Mouse (Mus musculus): ENCODE measurements around the gene Oat.
A peak's percentile ranks its signal among the peaks of the same experiment; 100 is the strongest.

Gene Oat

GRCm38 (mm10) chr7:132576116-132576650 lies at the start of gene Oat:
Gene Oat (minus strand): TSS chr7:132576398.
- peak; percentile 96 for DNase-seq (ENCODE audit: low read depth, low spot score)

GRCm38 (mm10) chr7:132624161-132624560 lies 48.0 kb upstream of the Oat start:
- no peak for DNase-seq (ENCODE audit: low read depth, low spot score)

GRCm38 (mm10) chr7:132619975-132620918 lies 44.0 kb upstream of the Oat start:
- DNase-seq (ENCODE audit: low read depth, low spot score) = no peak

GRCm38 (mm10) chr7:132619549-132619948 lies 43.4 kb upstream of the Oat start:
- no peak for DNase-seq (ENCODE audit: low read depth, low spot score)

GRCm38 (mm10) chr7:132617021-132617564 lies 40.9 kb upstream of the Oat start:
- DNase-seq (ENCODE audit: low read depth, low spot score) = no peak

GRCm38 (mm10) chr7:132616391-132616790 lies 40.2 kb upstream of the Oat start:
- peak; percentile 32 for DNase-seq (ENCODE audit: low read depth, low spot score)

GRCm38 (mm10) chr7:132615346-132615745 lies 39.1 kb upstream of the Oat start:
- peak; percentile 18 for DNase-seq (ENCODE audit: low read depth, low spot score)

- DNase-seq (ENCODE audit: low read depth, low spot score) = no peak
Measured at GRCm38 (mm10) chr7:132611530-132611929, 35.3 kb upstream of the Oat start.

GRCm38 (mm10) chr7:132610468-132611318 lies 34.5 kb upstream of the Oat start, which contains the start of gene Lhpp:
Gene Lhpp (plus strand): TSS chr7:132610638.
- DNase-seq (ENCODE audit: low read depth, low spot score) = peak; percentile 88

- no peak for DNase-seq (ENCODE audit: low read depth, low spot score)
Measured at GRCm38 (mm10) chr7:132608316-132609020, 32.3 kb upstream of the Oat start.

GRCm38 (mm10) chr7:132605689-132606088 lies 29.5 kb upstream of the Oat start:
- DNase-seq (ENCODE audit: low read depth, low spot score) = no peak

- no peak for DNase-seq (ENCODE audit: low read depth, low spot score)
Measured at GRCm38 (mm10) chr7:132604720-132605119, 28.5 kb upstream of the Oat start.

GRCm38 (mm10) chr7:132600926-132601325 lies 24.7 kb upstream of the Oat start:
- no peak for DNase-seq (ENCODE audit: low read depth, low spot score)

- DNase-seq (ENCODE audit: low read depth, low spot score) = no peak
Measured at GRCm38 (mm10) chr7:132600026-132600425, 23.8 kb upstream of the Oat start.

GRCm38 (mm10) chr7:132599071-132599975 lies 23.1 kb upstream of the Oat start, which contains the start of gene Nkx1-2:
Gene Nkx1-2 (minus strand): TSS chr7:132599637.
- peak; percentile 53 for DNase-seq (ENCODE audit: low read depth, low spot score)

GRCm38 (mm10) chr7:132597251-132598041 lies 21.2 kb upstream of the Oat start:
- DNase-seq (ENCODE audit: low read depth, low spot score) = peak; percentile 47

GRCm38 (mm10) chr7:132596557-132597250 lies 20.5 kb upstream of the Oat start:
- peak; percentile 12 for DNase-seq (ENCODE audit: low read depth, low spot score)

GRCm38 (mm10) chr7:132595787-132596186 lies 19.6 kb upstream of the Oat start:
- no peak for DNase-seq (ENCODE audit: low read depth, low spot score)

Data from mesoderm, embryonic 11.5 days (tissue).